ENCODE assay signal across 8 mouse cellular contexts in the genomic region with DNA sequence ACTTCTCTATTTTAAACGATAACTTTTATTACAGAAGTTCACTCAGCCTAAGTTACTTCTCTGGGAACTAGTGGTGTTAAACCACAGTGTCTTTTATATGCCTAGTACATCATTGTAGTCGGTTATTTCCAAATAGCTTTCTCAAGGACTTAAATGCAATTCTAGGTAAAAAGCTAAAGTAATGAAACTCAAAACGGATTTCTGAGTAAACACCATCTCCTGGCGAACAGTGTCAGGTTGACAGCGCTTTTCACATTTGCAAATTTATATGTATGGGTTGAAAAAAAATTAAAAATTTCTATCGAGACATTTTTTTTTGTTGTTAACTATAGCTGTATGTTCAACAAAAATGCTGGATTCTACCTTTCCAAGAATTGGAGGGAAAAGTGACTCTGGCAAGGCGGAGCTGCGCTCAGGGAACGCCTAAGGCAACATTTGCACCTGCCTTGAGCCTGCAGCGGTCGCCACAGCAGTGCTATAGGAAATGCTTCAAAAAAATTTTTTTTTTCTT. TPM values are rescaled to one million over a fixed set of nuclear protein-coding genes. Genes with fewer than 3 reads are reported as not detected.
DNase-seq lines count a peak whose midpoint lies in the region; ATAC-seq and TF ChIP-seq lines count a peak whose summit lies in the region.

No protein-coding gene starts in this region.

- WGBS in heart, embryonic 14.5 days, result 6% methylated on average over 11 of the region's 11 CpGs
- 8% methylated on average over 11 of the region's 11 CpGs for WGBS in embryonic facial prominence, embryonic 15.5 days
- 3% methylated on average over 11 of the region's 11 CpGs for WGBS in intestine, postnatal 0 days

- H3K4me3 ChIP-seq in heart, embryonic 14.5 days (ENCODE audit: control insufficient read depth in 1 of 2, insufficient read depth in 1 of 2, low read depth in 1 of 2, low read length in 2 of 2), result peak overlapping the region; percentile 99
- peak overlapping the region; percentile 43 to 54 for H3K4me3 ChIP-seq in MEL (ENCODE audit: control insufficient read depth in 1 of 2, insufficient read depth in 1 of 2, low read depth in 2 of 2, low read length in 2 of 2)
- H3K4me3 ChIP-seq in embryonic facial prominence, embryonic 15.5 days (replicated peaks), result peak overlapping the region; percentile 96
- H3K4me3 ChIP-seq in intestine, postnatal 0 days (ENCODE audit: low read depth, low read length), result peak overlapping the region; percentile 100

- H3K79me2 ChIP-seq in MEL (ENCODE audit: control insufficient read depth, insufficient read depth, low read length, poor library complexity), result peaks cover 28% of the 10 kb centered on the region

- DNase-seq in heart, adult 11 months, result no peak
- peak; percentile 77 for DNase-seq in MEL (ENCODE audit: low read depth, low spot score)
- DNase-seq in lung, postnatal 36 days, result peak; percentile 21
- DNase-seq in thymus, postnatal 10 days (ENCODE audit: low spot score in 2 of 2), result peak; percentile 33 to 38
- DNase-seq in right cerebral cortex, adult 2 months (ENCODE audit: low spot score in 2 of 2), result no peak

- no peaks in the 10 kb centered on the region for H3K9me3 ChIP-seq in heart, embryonic 14.5 days (ENCODE audit: control insufficient read depth, low read length)
- H3K9me3 ChIP-seq in MEL (replicated peaks; ENCODE audit: insufficient read depth, low read length), result no peaks in the 10 kb centered on the region
- no peaks in the 10 kb centered on the region for H3K9me3 ChIP-seq in embryonic facial prominence, embryonic 15.5 days (replicated peaks)
- H3K9me3 ChIP-seq in intestine, postnatal 0 days (ENCODE audit: control insufficient read depth), result no peaks in the 10 kb centered on the region

- no peaks in the 10 kb centered on the region for H3K36me3 ChIP-seq in heart, embryonic 14.5 days (ENCODE audit: control insufficient read depth, insufficient read depth, low read length)
- H3K36me3 ChIP-seq in MEL (ENCODE audit: control insufficient read depth in 1 of 2, insufficient read depth in 2 of 2, low read length in 2 of 2), result peaks cover 0 to 12% of the 10 kb centered on the region in 2 experiments; a peak in 2 of 4 replicates
- H3K36me3 ChIP-seq in embryonic facial prominence, embryonic 15.5 days, result no peaks in the 10 kb centered on the region
- no peaks in the 10 kb centered on the region for H3K36me3 ChIP-seq in intestine, postnatal 0 days (ENCODE audit: control insufficient read depth, insufficient read depth)

- TF ChIP-seq CTCF in MEL (IDR thresholded peaks at IDR 0.05 in 2 of 3, conservative IDR thresholded peaks at IDR 0.05 in 1 of 3; ENCODE audit: control insufficient read depth in 1 of 3, insufficient read depth in 1 of 3, low read depth in 2 of 3, low read length in 3 of 3, poor library complexity in 1 of 3, severe bottlenecking in 1 of 3), result 0 out of 6 replicates have a peak, but pooled peaks of 1 of the 3 experiments have one; percentile 6
- TF ChIP-seq CTCF in intestine, postnatal 0 days (IDR thresholded peaks at IDR 0.05; ENCODE audit: low read depth), result 0 out of 2 replicates have a peak, but pooled peaks have one; percentile 1

- H3K9ac ChIP-seq in heart, embryonic 14.5 days (ENCODE audit: low read length), result peak overlapping the region; percentile 76
- peak overlapping the region; percentile 74 for H3K9ac ChIP-seq in MEL (ENCODE audit: control insufficient read depth, low read depth, low read length, poor library complexity, severe bottlenecking)
- peak overlapping the region; percentile 26; the same call in 1 of the 2 replicates for H3K9ac ChIP-seq in embryonic facial prominence, embryonic 15.5 days
- 0 out of 2 replicates have a peak overlapping the region, but pooled peaks have one; percentile 8 for H3K9ac ChIP-seq in intestine, postnatal 0 days (ENCODE audit: low read depth, low read length)

- H3K27ac ChIP-seq in heart, embryonic 14.5 days (replicated peaks in 1 of 2; ENCODE audit: control insufficient read depth in 1 of 2, insufficient read depth in 1 of 2, low read depth in 2 of 2, low read length in 2 of 2), result peak overlapping the region; percentile 94 to 99
- peak overlapping the region; percentile 94 for H3K27ac ChIP-seq in MEL (ENCODE audit: control insufficient read depth, low read depth, low read length)
- H3K27ac ChIP-seq in embryonic facial prominence, embryonic 15.5 days (replicated peaks), result peak overlapping the region; percentile 91
- peak overlapping the region; percentile 41; the same call in 1 of the 2 replicates for H3K27ac ChIP-seq in intestine, postnatal 0 days (ENCODE audit: low read depth, low read length)

- no peak for TF ChIP-seq POLR2A in MEL (IDR thresholded peaks at IDR 0.05; ENCODE audit: control insufficient read depth in 1 of 2, insufficient read depth in 1 of 2, low read depth in 1 of 2, low read length in 2 of 2, poor library complexity in 1 of 2)

- peak overlapping the region; percentile 71 for H3K4me2 ChIP-seq in heart, embryonic 14.5 days (ENCODE audit: low read length)
- H3K4me2 ChIP-seq in embryonic facial prominence, embryonic 15.5 days (replicated peaks), result peak overlapping the region; percentile 75
- peak overlapping the region; percentile 77 for H3K4me2 ChIP-seq in intestine, postnatal 0 days (replicated peaks; ENCODE audit: low read depth)

- ATAC-seq in heart, embryonic 14.5 days (ENCODE audit: insufficient number of reproducible peaks, insufficient read depth, low FRiP score, low read depth), result no peak
- no peak for ATAC-seq in embryonic facial prominence, embryonic 15.5 days (ENCODE audit: insufficient number of reproducible peaks, low FRiP score, low TSS enrichment, low read depth)
- peak; percentile 31; the same call in 1 of the 2 replicates for ATAC-seq in intestine, postnatal 0 days

- no peak for TF ChIP-seq RAD21 in MEL (IDR thresholded peaks at IDR 0.05; ENCODE audit: low read depth, low read length)

- no peak; a peak in 1 of 4 replicates for TF ChIP-seq EP300 in MEL (IDR thresholded peaks at IDR 0.05; ENCODE audit: low read depth in 1 of 2, low read length in 2 of 2)

- no peaks in the 10 kb centered on the region for H3K27me3 ChIP-seq in heart, embryonic 14.5 days (ENCODE audit: control insufficient read depth, insufficient read depth, low read length)
- H3K27me3 ChIP-seq in MEL (ENCODE audit: control insufficient read depth in 1 of 2, insufficient read depth in 2 of 2, low read length in 2 of 2), result no peaks in the 10 kb centered on the region
- H3K27me3 ChIP-seq in embryonic facial prominence, embryonic 15.5 days, result no peaks in the 10 kb centered on the region
- no peaks in the 10 kb centered on the region for H3K27me3 ChIP-seq in intestine, postnatal 0 days (replicated peaks; ENCODE audit: control insufficient read depth, insufficient read depth, low read length)

- peaks cover 0 to 11% of the 10 kb centered on the region in 2 experiments; a peak in 2 of 4 replicates for H3K4me1 ChIP-seq in heart, embryonic 14.5 days (ENCODE audit: control insufficient read depth in 2 of 2, insufficient read depth in 2 of 2, low read length in 2 of 2)
- 0 out of 4 replicates have a peak, but pooled peaks cover 0 to 3% of the 10 kb centered on the region in 2 experiments for H3K4me1 ChIP-seq in MEL (ENCODE audit: control insufficient read depth in 1 of 2, insufficient read depth in 2 of 2, low read length in 2 of 2)
- H3K4me1 ChIP-seq in embryonic facial prominence, embryonic 15.5 days, result peaks cover 10% of the 10 kb centered on the region
- H3K4me1 ChIP-seq in intestine, postnatal 0 days (replicated peaks; ENCODE audit: control insufficient read depth, insufficient read depth, low read length), result no peaks in the 10 kb centered on the region

TF ChIP-seq in MEL, 35 proteins besides CTCF, POLR2A, EP300 and RAD21:
- TF ChIP-seq ZKSCAN1 (IDR thresholded peaks at IDR 0.05; ENCODE audit: low read depth, low read length) (no peak), E2F4 (IDR thresholded peaks at IDR 0.05; ENCODE audit: borderline replicate concordance, low read depth, low read length) (0 out of 2 replicates have a peak, but pooled peaks have one; percentile 1), ZMIZ1 (IDR thresholded peaks at IDR 0.05; ENCODE audit: low read depth, low read length) (no peak), RCOR1 (IDR thresholded peaks at IDR 0.05; ENCODE audit: low read depth, low read length) (0 out of 2 replicates have a peak, but pooled peaks have one; percentile 0), CHD1 (IDR thresholded peaks at IDR 0.05; ENCODE audit: low read depth, low read length) (peak; percentile 55), TBP (IDR thresholded peaks at IDR 0.05; ENCODE audit: low read depth, low read length) (0 out of 2 replicates have a peak, but pooled peaks have one; percentile 21)

RNA-seq across cellular contexts. Expression of gene Rsbn1, which starts 0.4 kb away (rescaled TPM):
- 6.8 and 7.0 TPM in 2 replicates for polyA plus RNA-seq in heart, embryonic 14.5 days (2014; fragmentation: Nextera tagmentation; extraction: Ambion mirVana)
- total RNA-seq in MEL (2012; rRNA removed), result 10.5 and 12.2 TPM in 2 replicates
- polyA plus RNA-seq in MEL (2012; ENCODE audit: insufficient read depth in 1 of 2, insufficient read length in 2 of 2, low read depth in 1 of 2, low replicate concordance in 2 of 2, missing spikeins in 1 of 2), result 10 to 100 TPM; 10.8 to 37.3 TPM
- 11.6 and 12.3 TPM in 2 replicates for polyA plus RNA-seq in embryonic facial prominence, embryonic 15.5 days (2015; fragmentation: Nextera tagmentation; extraction: Ambion mirVana)
- 5.3 and 5.5 TPM in 2 replicates for polyA plus RNA-seq in intestine, postnatal 0 days (2015; fragmentation: Nextera tagmentation; extraction: Ambion mirVana)

RNA-seq across cellular contexts. Expression of gene Ptpn22, which starts 53.9 kb away (rescaled TPM):
- 0.99 and 1.1 TPM in 2 replicates for polyA plus RNA-seq in heart, embryonic 14.5 days (2014; fragmentation: Nextera tagmentation; extraction: Ambion mirVana)
- total RNA-seq in MEL (2012; rRNA removed), result 0.10 TPM in 1 of 2 replicates, not detected in the other
- polyA plus RNA-seq in MEL (2012; ENCODE audit: insufficient read depth in 1 of 2, insufficient read length in 2 of 2, low read depth in 1 of 2, low replicate concordance in 2 of 2, missing spikeins in 1 of 2), result under 1 TPM in 1 of 2 experiments, not detected in 1; 0.06 TPM
- polyA plus RNA-seq in embryonic facial prominence, embryonic 15.5 days (2015; fragmentation: Nextera tagmentation; extraction: Ambion mirVana), result 1.3 and 1.8 TPM in 2 replicates
- polyA plus RNA-seq in intestine, postnatal 0 days (2015; fragmentation: Nextera tagmentation; extraction: Ambion mirVana), result 1.5 TPM in 2 replicates

RNA-seq across cellular contexts. Expression of gene Phtf1, which starts 54.4 kb away (rescaled TPM):
- polyA plus RNA-seq in heart, embryonic 14.5 days (2014; fragmentation: Nextera tagmentation; extraction: Ambion mirVana), result 16.5 and 17.6 TPM in 2 replicates
- total RNA-seq in MEL (2012; rRNA removed), result 19.7 and 20.0 TPM in 2 replicates
- 10 to 100 TPM in 1 of 2 experiments, not detected in 1; 23.4 TPM for polyA plus RNA-seq in MEL (2012; ENCODE audit: insufficient read depth in 1 of 2, insufficient read length in 2 of 2, low read depth in 1 of 2, low replicate concordance in 2 of 2, missing spikeins in 1 of 2)
- polyA plus RNA-seq in embryonic facial prominence, embryonic 15.5 days (2015; fragmentation: Nextera tagmentation; extraction: Ambion mirVana), result 36.0 and 37.5 TPM in 2 replicates
- polyA plus RNA-seq in intestine, postnatal 0 days (2015; fragmentation: Nextera tagmentation; extraction: Ambion mirVana), result 6.4 and 7.1 TPM in 2 replicates

Comparison
In these comparisons a context has a peak if more than half of its experiments do, and no peak if none do; other contexts are left out.
1. H3K27ac ChIP-seq: peak in every context shown above with its lines; median percentile 96 in heart, embryonic 14.5 days; 94 in MEL; 91 in embryonic facial prominence, embryonic 15.5 days; 41 in intestine, postnatal 0 days.
2. H3K4me3 ChIP-seq: peak in every context shown above with its lines; median percentile 100 in intestine, postnatal 0 days; 99 in heart, embryonic 14.5 days; 96 in embryonic facial prominence, embryonic 15.5 days; 48 in MEL.
3. H3K9ac ChIP-seq: peak in every context shown above with its lines; median percentile 76 in heart, embryonic 14.5 days; 74 in MEL; 26 in embryonic facial prominence, embryonic 15.5 days; 8 in intestine, postnatal 0 days.
4. DNase-seq: peak in MEL (single experiment), lung, postnatal 36 days (single experiment) and thymus, postnatal 10 days (2 of 2); none in heart, adult 11 months (single experiment) and right cerebral cortex, adult 2 months (0 of 2).
5. Peak in every context shown above with its lines, with median percentiles within 50 percentile points of each other: H3K4me2 ChIP-seq.